Mouse (Mus musculus) adrenal gland, postnatal 25 days (tissue): ENCODE results near the gene Dgki. TPM values are rescaled to one million over a fixed set of nuclear protein-coding genes. Genes with fewer than 3 reads are reported as not detected.
A peak's percentile ranks its signal among the peaks of the same experiment; 100 is the strongest.

Experiments used
- DNase-seq: peaks from one replicate; pipeline ENCODE4 v3.0.0; 2021; ENCODE audit warnings: mixed read lengths
- total RNA-seq: library from RNA; stranded (reverse); gene quantifications from 2 replicates; pipeline ENCODE4 v1.2.3, GENCODE M21; 2021

The Dgki gene
- total RNA-seq, 1 experiment from 2014 or later = 2.8 TPM

DNA sequence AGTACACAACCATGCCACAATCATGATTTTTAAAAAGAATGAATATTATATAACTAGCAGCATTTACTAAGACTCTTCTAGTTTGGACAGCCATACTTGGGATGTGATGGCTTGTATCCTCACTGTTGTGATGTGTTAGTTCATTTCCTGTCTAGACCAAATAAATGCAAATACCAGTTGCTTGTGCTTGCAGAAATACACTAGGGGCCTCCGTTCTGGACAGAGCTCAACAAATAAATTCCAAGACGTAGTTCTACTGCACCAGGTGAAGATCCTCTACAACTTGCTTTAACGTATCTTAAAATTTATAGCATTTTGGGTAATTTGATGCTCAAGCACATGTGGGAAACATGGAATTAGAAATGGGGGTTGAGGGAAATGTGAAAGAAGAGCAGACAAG is 239.9 kb downstream of the Dgki start:
- no peak for DNase-seq

DNA sequence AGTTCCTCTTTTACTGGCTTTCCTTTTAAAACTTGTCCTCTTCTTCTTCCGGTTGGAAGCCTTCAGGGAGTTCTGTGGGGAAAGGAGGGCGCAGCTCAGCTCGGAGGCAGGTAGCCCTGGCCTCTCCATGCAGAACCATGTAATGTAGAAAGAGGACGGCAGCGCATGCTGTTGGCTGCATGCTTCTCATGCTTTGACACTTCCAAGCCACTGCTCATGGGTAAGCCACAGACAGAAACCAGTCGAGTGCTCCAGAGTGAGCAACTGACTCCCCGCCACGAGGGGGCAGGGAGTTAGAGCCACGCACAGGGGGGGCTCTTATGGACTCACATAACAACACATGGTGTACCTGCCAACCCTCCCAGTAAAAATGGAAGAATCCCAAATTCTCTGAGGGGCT is 242.0 kb downstream of the Dgki start:
- DNase-seq = no peak

DNA sequence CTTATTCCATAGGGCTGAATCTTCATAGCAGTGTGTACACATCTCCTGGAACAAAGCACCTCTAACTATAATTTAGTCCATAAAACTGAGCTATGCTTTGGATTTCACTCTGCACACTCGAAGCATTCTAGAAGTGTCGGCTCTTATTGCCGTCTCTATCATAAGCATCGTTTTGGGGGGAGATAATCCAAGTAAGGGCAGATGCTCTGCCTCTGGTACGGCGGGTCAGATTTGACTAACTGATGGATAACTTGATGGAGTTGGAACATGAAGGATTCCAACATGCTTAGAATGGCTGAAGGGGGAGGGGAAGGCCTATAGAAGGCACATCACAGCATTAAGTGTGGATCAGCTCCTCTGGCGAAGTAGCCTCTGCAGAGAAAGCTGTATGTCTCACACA is 242.4 kb downstream of the Dgki start:
- DNase-seq = no peak

DNA sequence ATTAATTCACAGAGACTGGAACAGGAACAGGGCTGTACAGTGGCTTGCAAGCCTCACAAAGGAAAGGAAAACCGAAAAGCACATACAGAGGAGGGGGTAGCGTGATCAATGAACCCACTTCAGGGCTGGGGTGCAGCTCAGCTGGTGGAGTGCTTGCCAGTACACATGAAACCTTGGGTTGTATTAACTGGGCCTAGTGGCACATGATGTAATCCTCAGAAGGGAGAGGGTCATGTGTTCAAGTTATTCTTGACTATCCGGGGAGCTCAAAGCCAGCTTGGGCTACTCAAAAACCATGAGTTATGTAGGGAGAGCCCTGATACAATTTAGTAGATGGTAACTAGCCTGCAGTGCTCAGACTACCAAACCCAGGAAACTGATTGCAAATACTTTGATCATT is 244.3 kb downstream of the Dgki start:
- no peak for DNase-seq

DNA sequence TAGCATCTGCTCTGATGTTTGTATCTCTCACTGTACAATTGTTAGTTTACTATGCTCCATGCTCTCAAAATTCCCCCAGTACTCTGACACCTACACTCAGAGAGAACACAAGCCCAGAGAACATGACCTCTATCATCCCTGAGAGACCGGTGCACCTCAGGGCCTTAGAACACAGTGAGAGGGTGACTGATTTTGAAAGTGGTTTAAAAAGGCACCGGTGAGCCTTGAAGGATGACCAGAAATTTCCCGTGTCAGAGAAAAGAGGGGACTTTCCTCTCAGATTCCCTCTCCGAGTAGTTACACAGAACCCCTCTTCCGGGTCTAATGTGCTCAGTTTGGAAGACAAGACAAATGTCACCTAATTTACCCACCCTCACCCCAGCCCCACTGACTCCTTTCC is 244.9 kb downstream of the Dgki start:
- DNase-seq = no peak

DNA sequence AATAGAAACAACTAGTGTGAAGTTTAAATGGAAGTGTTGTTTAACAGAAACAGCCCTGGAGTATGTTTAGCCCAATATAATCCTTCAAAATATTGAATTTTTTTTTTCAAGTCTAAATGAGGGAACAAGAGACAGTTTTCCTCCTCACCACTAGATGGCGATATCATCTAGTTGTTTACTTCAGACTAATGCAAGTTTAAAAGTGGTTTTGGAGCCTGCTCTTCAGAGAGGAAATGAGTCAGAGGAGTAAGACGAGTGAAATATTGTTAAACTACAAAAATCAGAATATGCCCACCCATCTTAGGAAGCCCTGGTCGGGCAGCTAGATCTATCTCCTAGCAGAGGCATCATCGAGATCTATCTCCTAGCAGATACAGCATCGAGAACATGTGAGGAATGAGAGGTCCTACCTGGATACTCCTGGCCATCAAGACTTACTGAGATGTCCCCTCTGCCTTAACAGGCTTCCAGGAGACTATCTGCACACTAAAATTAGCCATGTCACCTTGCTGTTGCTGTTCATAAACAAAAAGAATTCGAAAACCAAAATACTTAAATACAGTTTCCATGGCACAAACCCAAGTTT is 245.5 kb downstream of the Dgki start:
- no peak for DNase-seq

DNA sequence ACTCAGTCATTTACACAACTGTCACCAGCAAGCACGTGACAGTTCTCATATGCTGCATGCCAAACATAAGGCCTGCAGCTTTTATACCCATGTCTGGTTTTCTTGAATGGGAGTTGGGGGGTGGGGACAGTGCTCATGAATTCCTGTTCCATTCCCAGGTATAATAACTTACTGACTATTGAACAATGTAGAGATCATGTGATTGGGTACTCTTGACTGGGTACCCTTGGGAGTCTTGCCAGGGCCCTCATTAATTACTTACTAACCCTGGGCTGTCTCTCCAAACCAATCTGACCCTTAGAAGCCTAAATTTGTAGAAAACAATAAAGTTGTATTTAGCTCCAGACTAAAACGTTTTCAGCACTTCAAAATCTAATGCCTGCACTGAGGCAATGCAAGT is 246.6 kb downstream of the Dgki start:
- peak; percentile 10 for DNase-seq

DNA sequence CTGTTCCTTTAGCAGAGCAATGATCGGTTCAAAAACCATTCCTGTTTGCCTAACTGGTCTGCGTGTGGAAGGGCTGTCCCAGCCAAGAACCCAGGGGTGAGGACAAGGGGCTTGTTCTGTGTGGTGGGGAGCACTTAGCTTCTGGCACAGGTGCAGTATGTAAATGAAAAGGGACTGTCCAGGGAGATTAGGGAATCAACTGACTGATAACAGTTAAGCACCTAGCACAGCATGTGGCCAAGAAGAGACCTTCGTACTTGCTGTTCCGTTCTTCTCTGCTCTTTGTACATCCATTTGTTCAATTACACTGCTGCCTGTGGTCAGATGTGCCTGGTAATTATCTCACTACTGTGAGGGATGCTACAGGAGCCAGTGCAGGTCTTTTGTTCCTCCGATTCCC is 248.3 kb downstream of the Dgki start:
- DNase-seq = no peak

DNA sequence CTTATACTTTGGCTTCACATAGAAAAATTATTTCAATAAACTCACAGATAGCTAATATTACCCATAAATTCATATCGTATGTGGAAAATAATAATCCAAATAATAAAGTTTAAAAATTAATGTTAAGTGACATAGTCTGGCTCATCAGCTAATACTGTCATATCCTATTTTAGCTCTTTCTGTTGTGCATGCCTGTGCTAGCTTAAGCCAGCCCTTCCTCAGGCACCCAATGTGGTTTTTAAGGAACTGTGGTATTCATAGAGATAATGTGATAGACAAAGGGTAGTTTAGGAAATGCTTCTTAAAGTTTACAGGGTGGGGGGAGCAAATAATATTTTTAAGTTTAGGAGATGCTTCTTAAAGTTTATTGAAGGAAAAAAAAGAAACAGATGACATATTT is 248.8 kb downstream of the Dgki start:
- DNase-seq = no peak

DNA sequence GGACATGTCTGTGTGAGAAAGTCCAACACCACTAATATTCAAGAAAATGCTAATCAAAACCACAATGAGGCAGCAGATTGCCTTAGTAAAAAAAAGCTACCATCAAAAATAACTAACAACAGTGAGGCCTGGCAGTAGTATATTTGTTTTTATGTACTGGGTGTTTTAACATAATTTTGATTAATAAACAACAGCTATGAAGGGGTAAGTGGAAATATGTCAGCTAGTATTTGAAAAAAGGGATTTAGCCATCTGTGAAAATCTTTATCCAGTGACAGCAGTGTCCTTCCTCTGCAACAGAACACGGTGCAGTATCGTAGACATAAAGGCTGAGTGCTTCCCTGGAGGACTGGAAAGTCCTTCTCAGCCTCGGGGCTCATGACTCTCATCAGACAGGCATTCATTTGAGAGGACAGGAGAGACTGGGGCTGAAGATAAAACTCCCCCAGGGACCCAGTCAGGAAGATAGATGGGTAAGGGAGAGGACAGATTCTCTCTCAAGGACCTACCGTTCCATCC is 252.3 kb downstream of the Dgki start:
- DNase-seq = no peak

DNA sequence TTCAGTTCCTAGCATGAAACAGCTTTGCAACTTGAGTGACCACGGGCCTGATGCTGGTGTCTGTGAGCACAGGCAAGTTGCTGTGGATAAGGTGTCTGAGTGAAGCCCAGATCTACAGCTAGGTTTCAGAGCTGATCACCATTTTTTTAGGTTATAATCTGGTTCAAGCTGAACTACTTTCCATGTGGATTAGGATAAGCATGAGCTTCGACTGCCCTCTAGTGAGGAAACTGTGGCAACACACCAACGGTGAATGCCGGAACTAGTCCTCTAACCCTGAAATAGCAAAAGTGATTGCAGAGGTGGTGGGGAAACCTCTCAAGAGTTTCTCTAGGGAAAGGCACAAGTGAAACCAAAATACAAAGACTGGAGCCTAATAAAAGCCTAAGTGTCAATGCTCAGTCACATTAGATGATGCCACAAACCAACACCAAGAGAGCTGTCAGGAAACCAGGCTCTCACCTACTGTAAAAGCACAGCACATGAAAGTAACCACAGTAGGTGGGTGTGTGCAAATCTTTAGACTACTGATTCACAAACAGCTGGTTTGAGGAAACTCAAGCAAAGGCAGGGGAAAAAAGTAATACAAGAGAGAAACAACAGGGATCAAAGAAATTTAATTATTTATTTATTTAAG is 253.7 kb downstream of the Dgki start:
- DNase-seq = peak; percentile 36

DNA sequence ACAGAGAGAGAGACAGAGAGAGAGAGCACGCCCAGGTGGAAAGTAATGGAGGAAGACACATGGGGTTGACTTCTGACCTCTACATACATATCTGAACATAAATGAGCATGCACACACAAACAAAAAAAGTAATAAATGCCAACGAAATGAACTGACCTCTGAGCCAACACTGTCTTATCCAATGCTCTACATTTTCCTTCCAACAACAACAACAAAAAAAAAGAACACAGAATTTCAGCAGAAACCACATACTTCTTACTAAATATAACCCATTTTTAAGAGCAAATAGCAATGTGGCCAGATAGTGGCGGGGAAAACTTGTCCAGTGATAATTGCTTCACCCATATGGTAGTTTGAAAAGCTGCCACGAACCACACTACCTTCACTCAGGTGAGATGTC is 255.2 kb downstream of the Dgki start:
- no peak for DNase-seq

DNA sequence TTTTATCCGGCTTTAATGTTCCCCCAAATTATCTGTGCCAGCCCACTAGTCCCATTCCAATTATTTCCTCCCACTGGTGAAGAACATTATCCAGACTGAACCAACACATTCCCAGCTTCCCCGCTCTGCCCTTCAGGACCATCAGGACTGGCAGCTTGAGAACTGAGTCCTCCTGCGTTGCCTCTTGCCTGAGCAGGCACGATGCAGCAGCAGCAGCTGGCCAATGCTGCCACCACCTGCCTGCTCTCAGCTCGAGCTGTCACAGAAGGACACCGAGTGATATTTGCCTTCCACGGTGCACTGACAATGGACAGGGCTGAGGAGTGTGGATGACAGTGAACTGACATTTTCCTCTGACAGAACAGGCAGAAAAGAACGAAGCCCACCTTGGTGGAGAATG is 261.5 kb downstream of the Dgki start:
- DNase-seq = no peak

DNA sequence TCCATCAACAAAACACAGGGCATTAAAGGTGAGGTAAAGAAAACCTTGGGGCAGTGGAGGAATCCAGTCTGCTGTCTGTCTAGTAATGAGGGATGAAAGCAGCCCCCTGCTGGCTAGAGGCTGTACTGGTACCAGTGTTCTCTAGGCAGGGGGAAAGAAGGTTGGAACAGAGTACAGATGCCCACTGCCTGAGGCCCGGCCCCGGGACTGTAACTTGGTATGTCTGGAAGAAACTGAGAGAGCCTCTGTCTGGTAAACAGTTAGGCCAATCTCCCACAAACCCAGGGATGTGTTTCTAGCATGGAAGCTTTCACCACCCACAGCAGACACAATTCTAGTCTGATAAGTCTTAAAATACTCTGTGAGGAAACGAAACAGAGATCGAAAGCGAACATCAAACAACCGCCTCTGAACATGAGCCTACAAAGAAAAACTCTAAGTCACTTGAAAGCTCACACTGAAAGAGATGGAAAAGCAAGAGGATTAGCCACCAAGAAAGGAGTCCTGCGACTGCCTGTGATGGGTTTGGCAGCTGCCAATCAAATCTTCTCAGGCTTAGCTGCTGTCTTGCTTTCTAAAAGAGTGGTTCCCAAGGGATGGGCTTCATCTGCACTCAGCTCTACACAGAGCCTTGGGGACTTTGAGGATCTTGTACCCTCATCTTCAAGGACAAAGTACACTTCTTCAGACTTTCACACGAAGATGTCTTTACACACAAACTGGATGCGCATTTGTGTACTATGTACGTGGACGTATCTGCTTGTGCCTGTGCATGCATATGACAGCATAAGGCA is 262.7 kb downstream of the Dgki start:
- DNase-seq = no peak

DNA sequence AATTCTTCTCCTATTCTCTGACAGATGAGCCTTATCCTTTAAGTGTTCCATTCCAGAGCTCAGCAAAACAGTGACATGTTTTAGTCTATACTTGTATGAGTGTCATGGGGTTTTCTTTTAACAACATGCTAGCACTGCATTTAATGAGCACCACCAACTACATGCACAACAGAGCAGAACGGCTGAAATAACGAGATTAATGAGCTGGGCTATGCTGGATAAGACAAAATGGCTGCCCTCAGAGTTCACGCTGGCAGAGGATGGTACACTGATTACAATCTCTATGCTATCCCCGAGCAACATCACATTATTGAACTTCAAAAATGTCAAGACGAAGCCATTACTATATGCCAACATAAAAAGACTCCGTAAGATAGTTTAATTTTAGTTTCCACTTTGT is 264.3 kb downstream of the Dgki start:
- DNase-seq = no peak

DNA sequence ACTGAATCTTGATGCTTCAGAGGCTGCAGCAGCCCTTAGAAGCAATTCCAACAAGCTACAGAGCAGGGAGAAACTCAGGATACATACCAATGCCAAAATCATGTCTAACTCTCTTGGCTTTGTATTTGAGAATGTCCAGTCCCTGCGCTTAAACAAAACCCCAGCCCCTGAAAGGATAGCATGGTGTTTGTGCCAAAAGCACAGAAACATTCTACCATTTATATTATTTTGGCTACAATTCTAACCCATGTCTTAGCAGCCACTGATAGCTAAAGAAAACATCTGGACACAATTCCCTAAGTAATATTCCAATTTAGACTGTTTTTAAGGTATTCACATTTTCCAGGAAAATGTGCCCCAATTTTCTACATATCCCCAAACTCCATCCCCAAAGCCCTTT is 269.0 kb downstream of the Dgki start:
- no peak for DNase-seq

DNA sequence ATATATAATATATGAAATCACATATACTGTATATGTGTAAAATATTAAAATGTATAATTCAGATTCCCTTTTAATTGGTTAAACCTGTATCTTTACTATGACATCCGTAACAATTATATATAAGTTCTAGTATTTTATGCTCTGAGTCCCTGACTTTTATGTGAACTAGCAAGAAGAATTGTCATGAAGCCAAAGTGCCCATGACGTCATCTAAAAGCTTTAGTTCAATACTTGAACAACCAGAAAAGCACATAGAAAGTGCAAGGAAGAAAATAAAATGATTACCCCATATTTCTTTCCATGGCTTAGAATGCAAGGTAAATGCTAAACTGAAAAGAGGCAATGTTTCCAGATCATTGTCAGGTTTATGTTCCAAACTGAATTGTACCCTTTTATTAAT is 269.6 kb downstream of the Dgki start:
- no peak for DNase-seq

DNA sequence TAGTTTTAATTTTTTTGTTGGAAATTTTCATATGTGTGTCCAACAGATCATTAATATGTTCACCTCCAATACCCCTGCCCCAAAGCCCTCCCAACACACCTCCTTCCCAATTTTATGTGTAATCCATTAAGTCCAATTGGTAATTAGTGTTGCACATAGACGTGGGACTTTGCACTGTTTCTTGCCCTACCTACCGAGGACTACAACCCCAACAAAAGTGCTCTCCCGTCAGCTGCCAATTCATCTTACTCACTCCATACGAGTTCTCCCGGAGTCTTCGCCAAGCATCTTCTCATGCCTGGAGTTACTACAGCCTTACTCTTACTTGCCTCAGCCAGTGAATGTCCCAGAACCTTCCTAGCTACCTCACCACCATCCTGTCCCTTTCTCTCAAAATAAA is 271.1 kb downstream of the Dgki start:
- no peak for DNase-seq

DNA sequence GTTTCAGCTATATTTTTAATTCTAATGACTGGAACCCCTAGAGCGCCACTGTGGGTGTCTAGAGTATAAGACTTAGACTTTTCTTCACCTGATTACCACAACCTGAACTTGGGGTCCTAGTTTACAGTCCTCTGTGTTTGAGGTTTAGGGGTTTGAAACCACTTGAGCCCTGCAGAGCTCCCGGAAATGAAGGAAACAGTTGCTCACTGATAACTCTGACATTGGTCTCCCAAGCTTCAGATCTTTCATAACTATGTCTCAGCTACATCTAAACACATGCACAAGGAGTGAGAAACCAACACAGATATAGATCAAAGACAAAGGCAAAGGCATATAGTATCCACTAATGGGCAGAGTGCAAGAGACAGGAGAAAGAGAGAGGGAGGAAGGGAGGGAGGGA is 271.7 kb downstream of the Dgki start:
- DNase-seq = no peak

DNA sequence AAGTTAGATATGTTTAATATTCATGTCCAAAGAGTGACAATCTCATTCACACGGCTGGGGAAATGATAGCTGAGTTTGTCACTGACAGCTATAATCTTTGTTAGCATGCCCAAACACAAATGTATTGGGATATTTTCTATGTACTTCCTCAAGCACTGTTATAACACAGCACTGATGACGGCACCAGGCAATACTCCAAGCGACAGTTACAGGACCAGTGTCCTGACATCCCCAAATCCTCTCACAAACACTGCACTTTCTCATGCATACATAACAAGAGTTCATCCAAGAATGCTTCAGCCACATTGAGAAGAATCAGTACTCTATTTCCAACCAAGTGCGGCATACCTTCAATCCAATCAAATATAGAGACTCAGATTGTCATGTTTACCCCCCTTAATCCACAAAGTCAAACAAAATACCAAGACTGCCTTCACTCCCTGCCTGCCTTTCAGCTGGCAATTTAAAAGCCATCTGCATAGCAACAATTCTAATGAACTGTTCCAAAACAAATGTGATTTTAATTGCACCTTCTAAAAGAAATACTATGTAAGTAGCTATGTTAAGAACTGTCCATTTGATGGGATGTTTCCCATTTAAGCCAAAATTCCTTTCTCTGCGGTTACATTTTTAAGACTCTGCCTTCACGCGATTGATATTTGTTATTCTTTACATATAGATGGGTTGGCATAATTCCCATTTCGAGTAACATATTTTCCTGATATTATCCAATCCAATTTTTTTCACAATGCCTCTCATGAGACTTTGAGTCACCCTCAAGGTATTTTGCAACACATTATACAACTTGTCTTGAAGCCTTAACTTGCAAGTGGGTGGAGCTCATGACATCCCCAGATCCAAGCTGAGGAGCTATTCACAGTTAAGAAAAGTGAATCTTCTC is 273.4 kb downstream of the Dgki start:
- DNase-seq = no peak

DNA sequence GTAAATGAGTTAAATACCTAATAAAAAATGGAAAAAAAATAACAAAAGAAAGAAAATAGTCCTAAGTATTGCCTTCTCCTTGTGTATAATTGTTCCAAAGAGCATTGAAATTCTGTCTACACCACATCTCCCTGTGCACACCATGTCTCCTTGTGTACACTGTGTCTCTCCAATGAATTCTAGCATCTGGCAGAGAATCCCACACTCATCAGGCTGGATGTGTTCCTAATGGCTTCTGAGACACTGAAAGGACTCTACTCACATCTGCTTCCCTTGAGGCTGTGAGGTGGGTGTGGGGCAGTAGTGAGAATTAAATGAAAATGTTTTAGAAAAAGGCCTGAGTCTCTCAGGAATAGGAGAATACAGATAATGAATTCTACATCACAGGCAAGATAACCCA is 283.9 kb downstream of the Dgki start:
- no peak for DNase-seq

DNA sequence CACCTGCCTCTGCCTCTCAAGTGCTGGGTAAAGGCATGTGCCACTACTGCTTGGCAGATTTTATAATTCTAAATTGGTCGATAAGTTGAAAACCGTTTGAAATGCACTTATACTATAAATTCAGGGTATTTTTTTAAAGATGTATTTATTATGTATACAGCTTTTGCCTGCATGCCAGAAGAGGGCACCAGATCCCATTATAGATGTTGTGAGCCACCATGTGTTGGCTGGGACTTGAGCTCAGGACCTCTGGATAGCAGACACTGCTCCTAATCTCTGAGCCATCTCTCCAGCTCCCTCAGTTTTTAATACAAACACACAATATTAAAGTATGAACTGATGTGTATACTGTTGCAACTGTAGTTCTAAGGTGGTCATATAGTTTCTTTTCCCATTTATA is 288.4 kb downstream of the Dgki start:
- no peak for DNase-seq

DNA sequence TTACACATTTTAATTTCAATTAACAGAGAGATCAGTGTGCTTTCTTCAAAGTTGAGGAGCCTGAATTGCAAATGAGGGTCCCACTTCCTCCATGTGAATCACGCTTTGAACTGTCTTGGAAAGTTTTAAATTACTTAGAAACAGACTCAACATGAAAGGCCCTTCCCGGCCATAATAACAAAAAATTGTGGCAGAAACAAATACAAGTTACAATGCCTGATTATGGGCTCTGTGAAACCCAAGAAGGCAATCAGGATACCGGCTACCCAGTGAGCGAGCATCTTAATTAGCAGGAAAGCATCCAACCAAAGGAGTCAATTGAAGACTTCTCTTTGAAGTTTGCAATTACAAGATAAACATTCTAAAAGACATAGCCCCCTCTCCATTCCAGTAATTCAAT is 292.4 kb downstream of the Dgki start:
- no peak for DNase-seq
